Mouse (Mus musculus) heart, embryonic 10.5 days (tissue): ENCODE measurements around the gene Fam20a. TPM values are rescaled to one million over a fixed set of nuclear protein-coding genes. Genes with fewer than 3 reads are reported as not detected.

ENCODE experiments used
- DNase-seq: peaks from one replicate; pipeline ENCODE4 v3.0.0-alpha.2; 2017; ENCODE audit warnings: low spot score
- H3K27ac ChIP-seq: fragments of 300-500 bp; sonication (generic); 2 replicates; pipeline ENCODE4 v1.5.1; 2016; ENCODE audit warnings: mild to moderate bottlenecking
- H3K27me3 ChIP-seq: fragments of 300-500 bp; sonication (generic); 2 replicates; pipeline ENCODE4 v1.6.1; 2016; ENCODE audit warnings: mild to moderate bottlenecking; ENCODE audit not compliant: poor library complexity, insufficient read depth, severe bottlenecking
- H3K36me3 ChIP-seq: fragments of 300-500 bp; sonication (generic); 2 replicates; pipeline ENCODE4 v1.6.1; 2016; ENCODE audit warnings: mild to moderate bottlenecking, moderate library complexity
- H3K4me1 ChIP-seq: fragments of 300-500 bp; sonication (generic); 2 replicates; pipeline ENCODE4 v1.6.1; 2016; ENCODE audit warnings: mild to moderate bottlenecking
- H3K4me3 ChIP-seq: fragments of 300-500 bp; sonication (generic); 2 replicates; pipeline ENCODE4 v1.5.1; 2016; ENCODE audit warnings: mild to moderate bottlenecking, moderate library complexity
- H3K9me3 ChIP-seq: fragments of 300-500 bp; sonication (generic); 2 replicates; pipeline ENCODE4 v1.6.1; 2016; ENCODE audit warnings: mild to moderate bottlenecking, moderate library complexity
- WGBS: fragments of 180-500 bp; shearing (Covaris S2); methylation state at CpG from one replicate; pipeline ENCODE4 v1.1.7; 2016; 5-methylcytosine and 5-hydroxymethylcytosine counted together
- polyA plus RNA-seq: library from polyadenylated mRNA; unstranded; fragments of >200 nt; fragmentation: Nextera tagmentation; extraction: Ambion mirVana; gene quantifications from 2 replicates; pipeline ENCODE4 v1.2.1, GENCODE M21; 2016

Gene Fam20a
- 0.39 and 2.7 TPM in 2 replicates for polyA plus RNA-seq

DNA sequence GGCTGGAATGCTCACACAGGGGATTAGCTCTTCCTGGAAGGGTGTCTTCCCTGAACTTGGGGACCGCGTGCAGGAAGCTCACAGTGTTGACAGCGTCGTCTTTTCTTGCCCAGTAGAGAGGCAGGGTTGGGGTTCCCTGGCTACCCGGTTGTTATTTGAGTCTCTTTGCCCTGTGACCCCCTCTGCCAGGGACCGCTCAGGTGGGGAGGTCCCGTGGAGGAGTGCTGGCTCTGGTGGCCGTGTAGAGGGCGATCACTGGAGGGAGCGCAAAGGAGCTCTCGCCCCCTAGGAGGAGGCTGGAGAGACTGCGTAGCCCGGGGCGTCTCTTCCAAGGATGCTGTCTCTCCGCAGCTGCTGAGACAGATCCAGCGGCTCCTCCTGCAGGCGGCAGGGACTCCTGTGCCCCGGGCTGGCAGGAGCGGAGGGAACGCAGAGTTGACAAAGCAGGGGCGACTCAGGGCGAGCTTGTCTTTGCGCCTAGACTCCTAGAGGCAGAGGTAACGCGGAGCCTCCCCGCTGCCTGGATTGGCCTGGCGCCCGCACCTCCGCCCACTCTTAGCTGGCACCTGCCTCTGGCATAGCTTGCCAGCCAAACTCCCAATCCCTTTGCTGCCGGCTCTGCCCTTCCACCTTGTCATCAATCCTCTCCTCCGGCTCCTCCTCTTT, at the start of gene Fam20a:
Gene Fam20a (minus strand): TSS at position 499 of the 666 bp plus-strand sequence.
- DNase-seq: no peak
- H3K27ac ChIP-seq: peak within 1 kb of the TSS; percentile 69
- H3K4me1 ChIP-seq: peaks cover 20% of the 10 kb centered on the region
- no peaks in the 10 kb centered on the region for H3K36me3 ChIP-seq
- no peaks in the 10 kb centered on the region for H3K9me3 ChIP-seq
- peaks cover 36% of the 10 kb centered on the region for H3K27me3 ChIP-seq
- under 1% methylated on average over 31 of the region's 31 CpGs for WGBS
- peak within 1 kb of the TSS; percentile 69 for H3K4me3 ChIP-seq

DNA sequence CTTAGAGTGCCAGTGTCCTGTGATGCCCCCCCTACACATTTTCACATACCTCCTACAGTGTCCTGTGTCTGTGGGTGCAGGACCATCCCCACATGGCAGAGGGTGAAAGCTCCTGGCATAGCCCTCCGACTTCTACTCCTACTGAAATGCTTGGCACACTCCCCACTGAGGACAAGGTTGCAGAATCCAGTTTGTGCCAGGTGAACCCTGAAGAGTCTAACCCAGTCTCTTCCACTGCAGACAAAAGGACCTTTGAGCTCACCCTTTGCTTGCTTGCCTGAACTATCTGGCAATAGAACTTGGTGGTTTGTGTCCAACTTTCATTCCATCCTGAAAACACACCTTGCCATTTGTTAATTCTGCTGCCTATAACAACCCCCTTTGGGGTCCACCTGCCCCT, 49.3 kb upstream of the Fam20a start:
- H3K4me1 ChIP-seq: no peaks in the 10 kb centered on the region
- WGBS: 94% methylated on average over 1 of the region's 1 CpGs
- H3K36me3 ChIP-seq: no peaks in the 10 kb centered on the region
- no peak overlapping the region for H3K27ac ChIP-seq
- H3K27me3 ChIP-seq: no peaks in the 10 kb centered on the region
- no peak for DNase-seq
- H3K9me3 ChIP-seq: no peaks in the 10 kb centered on the region
- no peak overlapping the region for H3K4me3 ChIP-seq

DNA sequence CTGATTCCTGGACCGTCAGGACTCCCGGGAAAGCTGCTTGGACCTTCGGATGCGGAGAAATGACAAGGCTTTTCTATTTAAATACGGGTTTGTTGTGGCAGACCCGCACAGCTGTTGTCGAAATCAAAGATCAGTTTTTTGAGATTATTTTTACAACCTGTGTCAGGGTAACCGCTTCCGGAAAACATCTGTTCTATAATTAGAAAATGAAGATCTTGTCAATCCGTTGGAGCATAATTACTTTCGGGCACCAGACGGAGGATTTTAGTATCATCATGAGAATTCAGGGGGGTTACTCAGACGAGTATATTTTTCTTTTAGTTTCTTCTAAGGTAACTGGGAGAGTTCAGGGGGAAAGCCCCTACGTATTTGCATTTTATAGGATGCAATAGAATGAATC, 48.1 kb upstream of the Fam20a start:
- H3K4me1 ChIP-seq: no peaks in the 10 kb centered on the region
- no peak overlapping the region for H3K4me3 ChIP-seq
- DNase-seq: no peak
- H3K27ac ChIP-seq: no peak overlapping the region
- WGBS: 86% methylated on average over 14 of the region's 14 CpGs
- H3K9me3 ChIP-seq: no peaks in the 10 kb centered on the region
- no peaks in the 10 kb centered on the region for H3K36me3 ChIP-seq
- H3K27me3 ChIP-seq: no peaks in the 10 kb centered on the region

DNA sequence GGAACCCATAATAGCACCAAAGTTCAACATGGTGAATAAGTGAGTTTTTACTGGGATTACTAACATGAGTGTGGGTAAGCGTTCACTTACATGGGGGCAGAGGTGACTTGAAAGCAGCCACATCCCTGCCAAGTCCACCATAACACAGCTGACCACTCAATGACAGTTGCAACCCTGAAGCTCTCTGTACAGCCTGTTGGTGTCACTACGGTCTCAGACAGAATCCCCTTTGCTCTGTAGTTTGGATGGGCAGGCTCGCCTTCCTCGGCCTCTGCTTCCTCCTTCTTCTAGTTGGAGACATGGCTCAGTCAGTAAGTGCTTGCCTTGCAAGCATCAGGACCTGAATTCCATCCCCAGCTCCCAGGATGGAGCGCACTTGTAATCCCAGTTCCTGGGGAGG, 47.0 kb upstream of the Fam20a start:
- no peaks in the 10 kb centered on the region for H3K9me3 ChIP-seq
- H3K36me3 ChIP-seq: no peaks in the 10 kb centered on the region
- no peaks in the 10 kb centered on the region for H3K4me1 ChIP-seq
- no peaks in the 10 kb centered on the region for H3K27me3 ChIP-seq
- no peak overlapping the region for H3K4me3 ChIP-seq
- H3K27ac ChIP-seq: no peak overlapping the region
- no peak for DNase-seq
- 76% methylated on average over 5 of the region's 5 CpGs for WGBS

DNA sequence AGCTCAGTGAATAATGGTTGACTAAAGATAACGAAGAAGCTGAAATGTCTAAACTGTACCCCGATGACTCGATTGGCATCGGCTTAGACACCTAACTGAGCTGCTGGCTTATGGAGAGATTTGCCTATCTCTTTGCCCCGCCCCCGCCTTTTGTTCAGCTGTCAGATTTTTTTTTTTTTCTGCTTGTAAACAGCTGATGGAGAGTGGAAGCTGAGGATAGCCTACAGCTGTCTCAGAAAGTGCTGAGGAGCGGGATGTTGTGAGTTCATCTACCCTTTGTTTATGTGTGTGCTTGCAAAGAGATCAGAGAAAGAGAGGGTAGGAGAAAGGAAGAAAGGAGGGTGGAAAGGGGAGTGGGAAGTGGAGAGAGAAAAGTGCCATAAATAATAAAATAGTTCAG, 38.0 kb upstream of the Fam20a start:
- Histone ChIP-seq H3K36me3 (no peaks in the 10 kb centered on the region), H3K4me3 (no peak overlapping the region), H3K27ac (no peak overlapping the region), H3K27me3 (no peaks in the 10 kb centered on the region), H3K9me3 (no peaks in the 10 kb centered on the region), H3K4me1 (no peaks in the 10 kb centered on the region)
- DNase-seq: no peak
- WGBS: 81% methylated on average over 7 of the region's 7 CpGs

DNA sequence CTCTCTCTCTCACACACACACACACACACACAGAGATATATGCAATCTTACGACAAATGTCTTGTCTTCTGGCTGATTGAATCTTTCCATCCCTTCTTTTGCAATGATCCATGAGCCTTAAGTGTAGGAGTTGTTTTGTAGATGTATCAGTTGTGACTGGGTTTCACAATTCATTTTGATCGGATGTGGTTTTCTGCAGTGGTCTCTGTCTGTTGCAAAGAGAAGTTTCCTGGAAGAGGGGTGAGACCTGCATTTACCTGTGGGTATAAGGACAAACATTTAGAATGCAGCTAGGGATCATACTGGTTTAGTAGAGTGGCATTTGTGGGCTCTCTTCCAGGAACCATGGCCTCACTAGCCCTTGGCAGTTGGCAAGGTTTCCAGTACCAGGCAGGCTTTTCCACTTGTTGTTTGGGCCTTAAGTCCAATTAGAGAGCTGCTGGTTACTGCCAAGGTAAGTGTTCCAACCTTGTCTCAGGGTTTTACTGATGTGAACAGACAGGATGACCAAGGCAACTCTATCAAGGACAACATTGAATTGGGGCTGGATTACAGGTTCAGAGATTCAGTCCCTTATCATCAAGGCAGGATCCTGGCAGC, 36.6 kb upstream of the Fam20a start:
- no peaks in the 10 kb centered on the region for H3K27me3 ChIP-seq
- H3K27ac ChIP-seq: no peak overlapping the region
- no peaks in the 10 kb centered on the region for H3K36me3 ChIP-seq
- no peak overlapping the region for H3K4me3 ChIP-seq
- no peaks in the 10 kb centered on the region for H3K9me3 ChIP-seq
- H3K4me1 ChIP-seq: no peaks in the 10 kb centered on the region
- 89% methylated on average over 2 of the region's 2 CpGs for WGBS
- DNase-seq: no peak

DNA sequence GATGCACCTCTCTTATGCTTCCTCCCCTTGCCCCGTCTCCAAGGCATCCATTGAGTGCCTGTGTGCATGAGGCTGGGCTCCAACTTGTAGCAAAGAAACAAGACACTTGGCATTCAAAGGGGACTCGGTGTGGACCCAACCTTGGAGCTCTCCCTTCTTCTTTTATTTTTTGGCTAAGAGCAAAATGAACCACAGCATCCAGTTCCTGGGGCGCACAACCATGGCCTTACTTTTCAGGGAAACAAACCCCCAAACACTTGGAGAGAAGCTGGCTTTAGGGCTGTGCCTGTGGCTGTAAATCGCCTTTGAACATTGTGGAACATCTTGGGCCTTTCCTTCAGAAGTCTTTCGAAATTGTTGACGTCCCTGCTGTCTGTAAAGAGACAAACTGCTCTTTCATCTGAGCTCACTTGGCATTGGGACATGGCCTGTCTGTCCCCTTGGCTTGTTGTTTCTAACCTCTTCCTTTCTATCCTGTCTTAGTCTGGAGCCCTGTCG, 32.1 kb upstream of the Fam20a start:
- 75% methylated on average over 7 of the region's 7 CpGs for WGBS
- no peaks in the 10 kb centered on the region for H3K27me3 ChIP-seq
- H3K9me3 ChIP-seq: no peaks in the 10 kb centered on the region
- H3K27ac ChIP-seq: no peak overlapping the region
- no peak overlapping the region for H3K4me3 ChIP-seq
- H3K4me1 ChIP-seq: no peaks in the 10 kb centered on the region
- H3K36me3 ChIP-seq: no peaks in the 10 kb centered on the region
- no peak for DNase-seq

DNA sequence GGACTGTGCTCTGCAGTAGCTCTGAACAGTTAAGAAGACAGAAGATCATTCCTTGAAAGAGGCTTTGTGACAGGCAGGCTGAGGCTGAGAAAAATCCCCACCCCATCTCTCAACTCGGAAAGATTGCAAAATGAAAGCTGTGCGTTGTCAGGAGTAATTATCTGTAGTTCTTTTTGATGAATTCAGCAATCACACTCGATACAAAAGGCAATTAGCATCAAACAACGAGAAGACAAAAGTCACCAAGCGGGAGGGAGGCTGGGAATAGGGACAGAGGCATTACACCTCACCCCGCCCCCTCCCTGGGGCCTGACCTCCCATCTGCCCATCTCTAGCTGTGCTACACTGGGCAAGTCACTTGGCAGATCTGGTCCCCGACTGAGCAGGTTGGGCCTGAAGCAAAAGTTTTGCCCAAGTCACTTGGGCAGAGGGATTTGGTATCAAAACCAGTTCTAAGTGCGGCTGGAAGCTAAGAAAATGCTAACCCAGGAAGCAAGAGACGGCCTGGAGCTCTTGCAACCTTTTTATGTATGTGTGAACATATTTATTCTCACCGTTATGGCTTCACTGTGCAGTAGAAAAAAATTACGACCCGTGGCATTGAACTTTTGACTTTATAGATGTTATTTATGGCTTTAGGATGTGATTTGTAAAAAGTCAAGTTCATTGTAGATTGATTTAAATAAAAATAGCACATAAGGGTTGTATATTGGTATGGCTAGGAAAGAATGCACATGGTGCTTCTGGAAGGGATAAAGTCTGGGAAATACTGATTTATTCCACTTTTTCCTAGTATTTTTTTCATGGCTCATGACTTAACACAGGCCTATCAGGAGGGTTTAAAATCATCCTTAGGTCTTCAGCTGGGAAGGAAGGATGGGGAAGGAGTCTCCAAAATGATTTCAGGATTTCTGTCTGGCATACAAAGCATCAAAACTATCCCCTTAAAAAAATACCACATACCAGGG, 29.8 kb upstream of the Fam20a start:
- H3K4me3 ChIP-seq: no peak overlapping the region
- 58% methylated on average over 12 of the region's 12 CpGs for WGBS
- no peak overlapping the region for H3K27ac ChIP-seq
- H3K4me1 ChIP-seq: no peaks in the 10 kb centered on the region
- no peaks in the 10 kb centered on the region for H3K9me3 ChIP-seq
- H3K27me3 ChIP-seq: no peaks in the 10 kb centered on the region
- no peak for DNase-seq
- H3K36me3 ChIP-seq: no peaks in the 10 kb centered on the region

DNA sequence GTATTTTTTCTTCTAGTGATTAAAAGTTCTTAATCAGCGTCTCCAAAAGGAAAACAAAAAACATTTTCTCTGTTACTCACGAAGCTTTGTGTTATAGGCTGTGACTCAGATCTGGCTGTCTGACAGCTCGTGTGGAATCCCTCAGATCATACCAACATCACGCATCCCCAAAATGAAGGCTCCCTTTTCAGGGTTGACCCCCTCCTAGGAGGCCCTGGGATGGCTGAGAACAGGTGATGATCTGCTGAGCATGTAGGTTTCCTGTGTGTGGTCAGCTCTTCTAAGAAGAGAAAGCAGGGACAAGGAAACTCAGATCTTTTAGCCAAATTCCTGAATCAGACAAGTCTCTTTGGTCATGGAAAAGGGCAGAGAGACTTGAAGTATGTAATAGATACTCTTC, 23.1 kb upstream of the Fam20a start:
- no peaks in the 10 kb centered on the region for H3K36me3 ChIP-seq
- no peak for DNase-seq
- H3K27me3 ChIP-seq: no peaks in the 10 kb centered on the region
- H3K4me3 ChIP-seq: no peak overlapping the region
- H3K4me1 ChIP-seq: 0 out of 2 replicates have a peak, but pooled peaks cover 4% of the 10 kb centered on the region
- no peak overlapping the region for H3K27ac ChIP-seq
- H3K9me3 ChIP-seq: no peaks in the 10 kb centered on the region
- 73% methylated on average over 4 of the region's 4 CpGs for WGBS

DNA sequence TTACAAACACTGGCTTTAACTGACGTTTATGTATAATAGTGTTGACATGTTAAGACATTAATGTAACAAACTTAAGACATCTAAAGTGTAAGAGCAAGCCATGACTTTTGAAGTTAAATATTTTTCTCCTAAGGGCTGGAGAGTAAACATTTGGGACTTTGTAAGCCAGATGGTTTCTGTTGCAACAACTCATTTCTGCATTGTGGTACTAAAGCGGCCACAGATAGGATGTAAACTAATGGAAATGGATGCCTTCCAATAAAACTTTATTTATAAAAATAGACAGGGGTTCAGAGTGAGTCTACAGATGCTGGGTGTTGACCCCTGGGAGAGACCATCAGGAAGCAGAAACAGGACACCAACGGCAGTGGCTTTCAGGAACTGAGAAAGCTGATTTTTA, 15.9 kb upstream of the Fam20a start:
- H3K9me3 ChIP-seq: no peaks in the 10 kb centered on the region
- H3K27me3 ChIP-seq: no peaks in the 10 kb centered on the region
- 0 out of 2 replicates have a peak, but pooled peaks cover 4% of the 10 kb centered on the region for H3K4me1 ChIP-seq
- no peak overlapping the region for H3K27ac ChIP-seq
- DNase-seq: no peak
- 64% methylated on average over 3 of the region's 3 CpGs for WGBS
- H3K36me3 ChIP-seq: no peaks in the 10 kb centered on the region
- H3K4me3 ChIP-seq: no peak overlapping the region

DNA sequence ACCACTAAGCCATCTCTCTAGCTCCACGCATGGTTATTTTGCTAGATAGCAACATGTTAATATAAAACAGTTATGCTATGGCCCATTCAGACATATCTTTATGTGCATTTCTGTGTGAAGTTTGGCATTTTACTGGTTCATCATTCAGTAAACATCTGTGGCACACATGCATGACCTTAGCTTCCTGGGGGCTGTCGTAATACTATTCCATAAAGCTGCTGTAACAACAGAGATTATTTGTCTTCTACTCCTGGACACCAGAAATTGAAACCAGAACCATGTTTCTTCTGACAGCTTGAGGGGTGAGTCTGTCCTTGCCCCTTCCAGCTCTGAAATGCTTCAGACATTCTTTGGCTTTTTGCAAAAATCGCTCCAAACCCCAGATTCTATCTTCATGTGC, 14.3 kb upstream of the Fam20a start:
- no peaks in the 10 kb centered on the region for H3K9me3 ChIP-seq
- no peaks in the 10 kb centered on the region for H3K36me3 ChIP-seq
- H3K27me3 ChIP-seq: no peaks in the 10 kb centered on the region
- no peak overlapping the region for H3K27ac ChIP-seq
- H3K4me3 ChIP-seq: no peak overlapping the region
- WGBS: 75% methylated on average over 3 of the region's 3 CpGs
- no peaks in the 10 kb centered on the region for H3K4me1 ChIP-seq
- no peak for DNase-seq

DNA sequence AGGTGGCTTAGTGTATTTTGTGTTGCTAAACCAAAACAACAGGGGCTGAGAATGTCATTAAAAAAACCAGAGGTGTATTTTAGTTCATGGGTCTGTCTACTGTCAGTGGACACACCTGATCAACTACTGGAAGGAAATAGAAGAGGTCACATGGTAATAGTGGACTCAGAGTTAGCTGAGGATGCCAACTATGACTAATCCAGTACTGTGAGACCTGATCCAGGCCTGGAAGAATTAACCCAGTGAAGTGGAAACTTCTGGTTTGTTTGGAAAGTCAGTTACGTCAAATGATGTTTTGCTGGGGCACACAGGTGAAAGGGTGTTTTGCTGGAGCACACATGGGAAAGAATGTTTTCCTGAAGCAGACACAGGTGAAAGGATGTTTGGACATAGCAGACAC, 12.3 kb upstream of the Fam20a start:
- 86% methylated on average over 1 of the region's 1 CpGs for WGBS
- no peaks in the 10 kb centered on the region for H3K9me3 ChIP-seq
- no peak for DNase-seq
- H3K27ac ChIP-seq: no peak overlapping the region
- no peak overlapping the region for H3K4me3 ChIP-seq
- H3K27me3 ChIP-seq: no peaks in the 10 kb centered on the region
- H3K36me3 ChIP-seq: no peaks in the 10 kb centered on the region
- no peaks in the 10 kb centered on the region for H3K4me1 ChIP-seq
